Mouse (Mus musculus): ENCODE results near the gene Cd93. TPM values are rescaled to one million over a fixed set of nuclear protein-coding genes. Genes with fewer than 3 reads are reported as not detected.

Cd93 gene
- polyA plus RNA-seq, 1 experiment from 2014 or later = 12.1 TPM

- H3K4me2 ChIP-seq = peak overlapping the region; percentile 96
- H3K27me3 ChIP-seq = peaks cover 32% of the 10 kb centered on the region
- H3K27ac ChIP-seq = no peak overlapping the region
- no peaks in the 10 kb centered on the region for H3K36me3 ChIP-seq
- 68% methylated on average over 10 of the region's 10 CpGs for WGBS
- ATAC-seq (ENCODE audit: insufficient number of reproducible peaks, low FRiP score, low TSS enrichment, low read depth) = no peak
- no peak overlapping the region for H3K9ac ChIP-seq
- H3K4me1 ChIP-seq = peaks cover 37% of the 10 kb centered on the region
- H3K4me3 ChIP-seq = peak overlapping the region; percentile 51
- no peaks in the 10 kb centered on the region for H3K9me3 ChIP-seq
Measured at GRCm38 (mm10) chr2:148396209-148396608, 47.2 kb downstream of the Cd93 start.

- Histone ChIP-seq H3K9ac (peak within 1 kb of the TSS; percentile 41), H3K36me3 (no peaks in the 10 kb centered on the region), H3K27me3 (peaks cover 32% of the 10 kb centered on the region), H3K4me1 (peaks cover 37% of the 10 kb centered on the region), H3K27ac (no peak within 1 kb of the TSS), H3K9me3 (no peaks in the 10 kb centered on the region), H3K4me3 (peak within 1 kb of the TSS; percentile 51), H3K4me2 (peak within 1 kb of the TSS; percentile 96)
- ATAC-seq (ENCODE audit: insufficient number of reproducible peaks, low FRiP score, low TSS enrichment, low read depth) = 0 out of 2 replicates have a peak, but pooled peaks have one; percentile 49
- 3% methylated on average over 74 of the region's 83 CpGs for WGBS
Measured at GRCm38 (mm10) chr2:148395131-148396051, 48.0 kb downstream of the Cd93 start, which contains the start of gene Sstr4. Gene Sstr4 (plus strand): TSS chr2:148395344.

- peaks cover 37% of the 10 kb centered on the region for H3K4me1 ChIP-seq
- no peak for ATAC-seq (ENCODE audit: insufficient number of reproducible peaks, low FRiP score, low TSS enrichment, low read depth)
- H3K36me3 ChIP-seq = no peaks in the 10 kb centered on the region
- H3K4me3 ChIP-seq = no peak overlapping the region
- H3K27ac ChIP-seq = no peak overlapping the region
- no peaks in the 10 kb centered on the region for H3K9me3 ChIP-seq
- H3K4me2 ChIP-seq = no peak overlapping the region
- H3K27me3 ChIP-seq = peaks cover 32% of the 10 kb centered on the region
- H3K9ac ChIP-seq = no peak overlapping the region
Measured at GRCm38 (mm10) chr2:148393846-148394245, 49.5 kb downstream of the Cd93 start.

- Histone ChIP-seq H3K4me3 (no peak overlapping the region), H3K27ac (no peak overlapping the region), H3K4me2 (no peak overlapping the region), H3K27me3 (peaks cover 32% of the 10 kb centered on the region), H3K4me1 (peaks cover 34% of the 10 kb centered on the region), H3K9ac (no peak overlapping the region), H3K9me3 (no peaks in the 10 kb centered on the region), H3K36me3 (no peaks in the 10 kb centered on the region)
- ATAC-seq (ENCODE audit: insufficient number of reproducible peaks, low FRiP score, low TSS enrichment, low read depth) = no peak
- 64% methylated on average over 1 of the region's 1 CpGs for WGBS
Measured at GRCm38 (mm10) chr2:148393149-148393548, 50.2 kb downstream of the Cd93 start.

- Histone ChIP-seq H3K27me3 (no peaks in the 10 kb centered on the region), H3K4me3 (no peak overlapping the region), H3K9ac (no peak overlapping the region), H3K4me2 (no peak overlapping the region), H3K9me3 (no peaks in the 10 kb centered on the region), H3K36me3 (no peaks in the 10 kb centered on the region), H3K27ac (no peak overlapping the region), H3K4me1 (no peaks in the 10 kb centered on the region)
- no peak for ATAC-seq (ENCODE audit: insufficient number of reproducible peaks, low FRiP score, low TSS enrichment, low read depth)
- 72% methylated on average over 6 of the region's 6 CpGs for WGBS
Measured at GRCm38 (mm10) chr2:148387652-148388581, 55.4 kb downstream of the Cd93 start.

- Histone ChIP-seq H3K9ac (no peak overlapping the region), H3K4me1 (no peaks in the 10 kb centered on the region), H3K27ac (no peak overlapping the region), H3K27me3 (no peaks in the 10 kb centered on the region), H3K9me3 (no peaks in the 10 kb centered on the region), H3K36me3 (no peaks in the 10 kb centered on the region), H3K4me3 (no peak overlapping the region), H3K4me2 (no peak overlapping the region)
- ATAC-seq (ENCODE audit: insufficient number of reproducible peaks, low FRiP score, low TSS enrichment, low read depth) = no peak
- 78% methylated on average over 2 of the region's 2 CpGs for WGBS
Measured at GRCm38 (mm10) chr2:148386927-148387326, 56.4 kb downstream of the Cd93 start.

Other genes with a start within 250 kb of the Cd93 start
- gene Sstr4, start 48.2 kb downstream of the Cd93 start, polyA plus RNA-seq (2015; fragmentation: Nextera tagmentation; extraction: Ambion mirVana) = 3.1 and 3.9 TPM in 2 replicates
- 28.5 and 29.1 TPM in 2 replicates for gene Thbd, start 35.4 kb downstream of the Cd93 start, polyA plus RNA-seq (2015; fragmentation: Nextera tagmentation; extraction: Ambion mirVana)
- 78.0 and 80.2 TPM in 2 replicates for gene Nxt1, start 229.0 kb upstream of the Cd93 start, polyA plus RNA-seq (2015; fragmentation: Nextera tagmentation; extraction: Ambion mirVana)
- gene Gzf1, start 237.5 kb upstream of the Cd93 start, polyA plus RNA-seq (2015; fragmentation: Nextera tagmentation; extraction: Ambion mirVana) = 20.1 and 20.7 TPM in 2 replicates